Mouse (Mus musculus) kidney, postnatal 10 days (tissue): ENCODE measurements at regions not wholly inside any gene's neighbourhood (a gene's known extent, or its start where the extent isn't known, plus 50 kb on each side); places are given as distances from the start of the nearest gene placed in this dataset.

Source experiments
- DNase-seq: peaks from one replicate; pipeline ENCODE4 v3.0.0; 2021; ENCODE audit warnings: mixed read lengths

GRCm38 (mm10) chr8:58998081-58998480 lies 85.6 kb upstream of the Galntl6 start:
- peak; percentile 51 for DNase-seq
